Mouse (Mus musculus) C2C12 (cell line): ENCODE data around the gene Aatf.

Experiments used
- CEBPB ChIP-seq: IDR thresholded peaks from one replicate; pipeline ENCODE4 v1.6.1; 2011; ENCODE audit warnings: low read depth, mild to moderate bottlenecking, control low read depth, moderate library complexity
- CTCF ChIP-seq: IDR thresholded peaks from one replicate; pipeline ENCODE4 v1.5.1; 2011; ENCODE audit not compliant: control insufficient read depth, insufficient read depth, insufficient read length
- FOSL1 ChIP-seq: IDR thresholded peaks from one replicate; pipeline ENCODE4 v1.8.0; 2011; ENCODE audit warnings: mild to moderate bottlenecking, low read length; ENCODE audit not compliant: poor library complexity, insufficient read depth, severe bottlenecking
- MAX ChIP-seq: IDR thresholded peaks from one replicate; pipeline ENCODE4 v1.6.1; 2011; ENCODE audit warnings: mild to moderate bottlenecking, control low read depth
- MYOD1 ChIP-seq: IDR thresholded peaks from one replicate; pipeline ENCODE4 v1.6.1; 2011; ENCODE audit warnings: low read depth; ENCODE audit not compliant: control insufficient read depth, insufficient read length
- MYOG ChIP-seq: IDR thresholded peaks from one replicate; pipeline ENCODE4 v1.6.1; 2011; ENCODE audit not compliant: control insufficient read depth, insufficient read length; ENCODE audit errors: extremely low read depth
- USF1 ChIP-seq: IDR thresholded peaks from one replicate; pipeline ENCODE4 v1.6.1; 2011; ENCODE audit warnings: low read depth, mild to moderate bottlenecking, control low read depth, moderate library complexity

DNA sequence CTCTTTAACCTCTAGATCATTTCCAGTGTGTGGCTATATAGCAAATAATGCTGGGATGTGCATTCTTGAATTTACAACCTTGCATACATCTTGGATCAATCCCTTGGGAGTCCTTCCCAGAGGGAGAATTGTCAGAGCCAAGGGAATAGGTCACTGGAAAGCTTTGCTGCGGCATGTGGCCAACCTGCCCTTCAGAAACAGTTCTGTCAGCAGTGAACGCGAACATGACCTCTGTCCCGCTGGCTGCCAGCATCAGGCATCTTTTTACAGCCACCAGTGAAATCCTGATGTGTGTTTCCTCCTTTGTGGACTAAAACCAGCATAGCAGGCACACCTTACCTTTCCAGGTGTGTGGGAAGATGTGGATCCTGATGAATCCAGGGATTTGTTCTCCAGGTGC is 38.0 kb upstream of the Aatf start:
- TF ChIP-seq CTCF (no peak), MAX (no peak), USF1 (no peak), FOSL1 (no peak), MYOD1 (no peak), CEBPB (no peak), MYOG (no peak)
